Mouse (Mus musculus) adrenal gland, adult 18-20 months (tissue): ENCODE data around the gene Zfp988. TPM values are rescaled to one million over a fixed set of nuclear protein-coding genes. Genes with fewer than 3 reads are reported as not detected.

Experiments
- total RNA-seq, 2 experiments: library from RNA; stranded (reverse); gene quantifications; 1 replicate in 1 of 2; 2 replicates in 1 of 2; pipeline ENCODE4 v1.2.3; 2021

Zfp988 gene
- total RNA-seq, 2 experiments from 2014 or later: 0.13 to 0.23 TPM

Other genes starting within 250 kb of the Zfp988 start
- gene Zfp991, start 173.6 kb upstream of the Zfp988 start, total RNA-seq: 1 to 10 TPM; 4.3 to 6.1 TPM
- gene Zfp978, start 55.6 kb downstream of the Zfp988 start, total RNA-seq: under 1 TPM in 1 of 2 experiments, not detected in 1; 0.53 TPM
- gene Zfp982, start 186.7 kb downstream of the Zfp988 start, total RNA-seq: 10 to 100 TPM; 13.8 to 17.2 TPM
- gene Gm16503, start 234.5 kb downstream of the Zfp988 start, total RNA-seq: under 1 TPM; 0.13 to 0.16 TPM
- gene Zfp985, start 247.6 kb downstream of the Zfp988 start, total RNA-seq: under 1 TPM; 0.20 to 0.22 TPM